Mouse (Mus musculus) lung, embryonic 14.5 days (tissue): ENCODE data around the gene H2-Ab1. TPM values are rescaled to one million over a fixed set of nuclear protein-coding genes. Genes with fewer than 3 reads are reported as not detected.
A peak's percentile ranks its signal among the peaks of the same experiment; 100 is the strongest.
"Not testable (repeated sequence)": the region's sequence is repeated elsewhere in the genome, so short reads cannot be mapped to it uniquely, and the experiment has no call there.

Experiments
- ATAC-seq: fragments of 200-750 bp; cut with Nextera tagmentation; 2 replicates; pipeline ENCODE4 v1.8.0; 2017; ENCODE audit warnings: mild to moderate bottlenecking, moderate TSS enrichment, moderate library complexity; ENCODE audit not compliant: insufficient read depth
- DNase-seq: peaks from one replicate; pipeline ENCODE4 v3.0.0-alpha.2; 2015
- H3K27ac ChIP-seq: fragments of 300-500 bp; sonication (generic); 2 replicates; pipeline ENCODE4 v1.5.1; 2014; ENCODE audit warnings: low read depth, mild to moderate bottlenecking, moderate library complexity
- H3K27me3 ChIP-seq: fragments of 300-500 bp; sonication (generic); 2 replicates; pipeline ENCODE4 v1.6.1; 2014; ENCODE audit warnings: low read length, control low read depth; ENCODE audit not compliant: insufficient read depth
- H3K36me3 ChIP-seq: fragments of 300-500 bp; sonication (generic); 2 replicates; pipeline ENCODE4 v1.6.1; 2014; ENCODE audit warnings: control low read depth; ENCODE audit not compliant: insufficient read depth
- H3K4me1 ChIP-seq: fragments of 300-500 bp; sonication (generic); 2 replicates; pipeline ENCODE4 v1.6.1; 2014; ENCODE audit warnings: antibody characterized with exemption, control low read depth; ENCODE audit not compliant: insufficient read depth
- H3K4me2 ChIP-seq: fragments of 300-500 bp; sonication (generic); 2 replicates; pipeline ENCODE4 v1.6.1; 2014; ENCODE audit warnings: mild to moderate bottlenecking
- H3K4me3 ChIP-seq: fragments of 300-500 bp; sonication (generic); 2 replicates; pipeline ENCODE4 v1.5.1; 2014; ENCODE audit warnings: low read depth, low read length
- H3K9ac ChIP-seq: fragments of 300-500 bp; sonication (generic); 2 replicates; pipeline ENCODE4 v1.6.1; 2014
- H3K9me3 ChIP-seq: fragments of 300-500 bp; sonication (generic); 2 replicates; pipeline ENCODE4 v1.6.1; 2016; ENCODE audit warnings: low read depth, low read length, control low read depth
- CTCF ChIP-seq: IDR thresholded peaks from 2 replicates; pipeline ENCODE4 v1.5.1; 2016; ENCODE audit warnings: antibody characterized with exemption, low read depth
- WGBS: fragments of 180-500 bp; shearing (Covaris S2); extraction: QIAGEN DNeasy Blood & Tissue Kit; methylation state at CpG from one replicate; pipeline ENCODE4 v1.1.7; 2014; 5-methylcytosine and 5-hydroxymethylcytosine counted together
- polyA plus RNA-seq: library from polyadenylated mRNA; unstranded; fragments of >200 nt; fragmentation: Nextera tagmentation; extraction: Ambion mirVana; gene quantifications from 2 replicates; pipeline ENCODE4 v1.2.1, GENCODE M21; 2014

Gene H2-Ab1
- polyA plus RNA-seq, 1 experiment from 2014 or later = 2.8 TPM

- WGBS = 83% methylated on average over 12 of the region's 12 CpGs
- ATAC-seq = no peak
These were observed 42.3 kb upstream of the H2-Ab1 start for GRCm38 (mm10) chr17:34215176-34215575.

GRCm38 (mm10) chr17:34217216-34217928 lies 40.1 kb upstream of the H2-Ab1 start:
- Histone ChIP-seq H3K4me2 (no peak overlapping the region), H3K4me1 (no peaks in the 10 kb centered on the region), H3K36me3 (no peaks in the 10 kb centered on the region), H3K9ac (no peak overlapping the region), H3K27me3 (peaks cover 24% of the 10 kb centered on the region), H3K27ac (no peak overlapping the region), H3K4me3 (no peak overlapping the region), H3K9me3 (no peaks in the 10 kb centered on the region)
- no peak for TF ChIP-seq CTCF
- no peak for ATAC-seq
- WGBS = 80% methylated on average over 8 of the region's 8 CpGs
- DNase-seq = no peak

More at GRCm38 (mm10) chr17:34215176-34215575, 42.3 kb upstream of the H2-Ab1 start:
- Histone ChIP-seq H3K4me2 (no peak overlapping the region), H3K27ac (no peak overlapping the region), H3K36me3 (no peaks in the 10 kb centered on the region), H3K4me1 (no peaks in the 10 kb centered on the region), H3K9me3 (no peaks in the 10 kb centered on the region), H3K9ac (no peak overlapping the region), H3K27me3 (peaks cover 36% of the 10 kb centered on the region), H3K4me3 (no peak overlapping the region)
- no peak for TF ChIP-seq CTCF
- no peak for DNase-seq

GRCm38 (mm10) chr17:34217986-34218385 lies 39.5 kb upstream of the H2-Ab1 start:
- Histone ChIP-seq H3K9me3 (no peaks in the 10 kb centered on the region), H3K36me3 (no peaks in the 10 kb centered on the region), H3K4me3 (no peak overlapping the region), H3K27ac (no peak overlapping the region), H3K27me3 (peaks cover 20% of the 10 kb centered on the region), H3K4me1 (no peaks in the 10 kb centered on the region), H3K9ac (no peak overlapping the region), H3K4me2 (no peak overlapping the region)
- no peak for TF ChIP-seq CTCF
- DNase-seq (no peak), ATAC-seq (no peak)
- 84% methylated on average over 5 of the region's 5 CpGs for WGBS

GRCm38 (mm10) chr17:34218675-34219074 lies 38.8 kb upstream of the H2-Ab1 start:
- TF ChIP-seq CTCF = no peak
- 78% methylated on average over 11 of the region's 11 CpGs for WGBS
- Histone ChIP-seq H3K27ac (no peak overlapping the region), H3K4me3 (no peak overlapping the region), H3K9me3 (no peaks in the 10 kb centered on the region), H3K4me2 (no peak overlapping the region), H3K27me3 (peaks cover 15% of the 10 kb centered on the region), H3K4me1 (no peaks in the 10 kb centered on the region), H3K36me3 (no peaks in the 10 kb centered on the region), H3K9ac (no peak overlapping the region)
- ATAC-seq (no peak), DNase-seq (no peak)

- TF ChIP-seq CTCF = peak; percentile 47
- not testable (repeated sequence) for DNase-seq, ATAC-seq, H3K9ac ChIP-seq, H3K27ac ChIP-seq, H3K4me3 ChIP-seq, H3K36me3 ChIP-seq, H3K9me3 ChIP-seq, H3K4me2 ChIP-seq, H3K4me1 ChIP-seq
- peaks cover 11% of the 10 kb centered on the region for H3K27me3 ChIP-seq
- WGBS = 89% methylated on average over 8 of the region's 11 CpGs
These were observed 38.4 kb upstream of the H2-Ab1 start for GRCm38 (mm10) chr17:34219096-34219495.

- H3K27ac ChIP-seq, H3K9ac ChIP-seq, H3K4me1 ChIP-seq, ATAC-seq, H3K9me3 ChIP-seq, H3K36me3 ChIP-seq, DNase-seq, H3K4me2 ChIP-seq, H3K27me3 ChIP-seq, H3K4me3 ChIP-seq: not testable (repeated sequence)
- 97% methylated on average over 3 of the region's 7 CpGs for WGBS
These were observed 37.7 kb upstream of the H2-Ab1 start for GRCm38 (mm10) chr17:34219801-34220200.

GRCm38 (mm10) chr17:34220401-34220800 lies 37.1 kb upstream of the H2-Ab1 start:
- not testable (repeated sequence) for H3K36me3 ChIP-seq, H3K9me3 ChIP-seq, ATAC-seq, H3K9ac ChIP-seq, H3K27me3 ChIP-seq, H3K27ac ChIP-seq, H3K4me1 ChIP-seq, H3K4me3 ChIP-seq, H3K4me2 ChIP-seq, DNase-seq
- 91% methylated on average over 5 of the region's 16 CpGs for WGBS

GRCm38 (mm10) chr17:34224816-34225215 lies 32.7 kb upstream of the H2-Ab1 start:
- no peak for ATAC-seq
- no peak for DNase-seq
- H3K27ac ChIP-seq = no peak overlapping the region
- TF ChIP-seq CTCF = no peak
- no peaks in the 10 kb centered on the region for H3K36me3 ChIP-seq
- no peaks in the 10 kb centered on the region for H3K27me3 ChIP-seq
- H3K4me3 ChIP-seq = no peak overlapping the region
- H3K4me2 ChIP-seq = no peak overlapping the region
- WGBS = 94% methylated on average over 3 of the region's 3 CpGs
- H3K9me3 ChIP-seq = peaks cover 5% of the 10 kb centered on the region; the same call in 1 of the 2 replicates
- no peak overlapping the region for H3K9ac ChIP-seq
- H3K4me1 ChIP-seq = no peaks in the 10 kb centered on the region
